In the genomic region with DNA sequence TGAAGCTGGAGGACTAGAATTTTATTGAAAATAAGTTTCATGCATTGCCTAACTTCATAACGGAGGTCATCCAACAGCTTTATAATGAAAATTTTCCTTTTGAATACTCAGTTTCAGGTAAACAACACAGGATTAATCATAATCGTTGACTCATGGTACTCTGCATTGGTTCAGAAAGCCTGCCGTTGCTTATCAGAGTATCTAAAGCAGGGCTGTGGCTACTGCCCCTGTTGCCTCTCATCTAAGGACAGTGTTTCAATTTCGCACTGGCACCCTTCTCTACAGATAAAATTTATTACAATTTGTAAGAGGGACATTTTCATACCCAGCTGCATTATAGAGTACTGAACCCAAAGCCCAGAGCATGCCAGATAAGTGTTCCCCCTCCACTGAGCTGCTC, we compare ENCODE assay signal across 13 mouse cellular contexts.
"Had no signal": no experiment of that assay in that cellular context is flagged by ENCODE, and none has a peak within 500 bp of the region (broad histone marks: within the 10 kb centered on the region; RNA-seq: fewer than 3 reads in every experiment).

No protein-coding gene starts in this region.

- H3K4me1 ChIP-seq: kidney, embryonic 15.5 days; limb, embryonic 13.5 days; midbrain, embryonic 13.5 days; stomach, embryonic 15.5 days had no signal

- DNase-seq: kidney, adult 2 months; kidney, postnatal 14 days; left cerebral cortex, postnatal 4 days; lung, embryonic 14.5 days; lung, postnatal 10 days; lung, postnatal 4 days; right cerebral cortex, postnatal 14 days; thymus, postnatal 36 days had no signal

- ATAC-seq: midbrain, embryonic 13.5 days had no signal

- H3K9me3 ChIP-seq: kidney, embryonic 15.5 days; limb, embryonic 13.5 days; midbrain, embryonic 13.5 days; stomach, embryonic 15.5 days had no signal

- H3K9ac ChIP-seq: kidney, embryonic 15.5 days; limb, embryonic 13.5 days; lung, embryonic 14.5 days; midbrain, embryonic 13.5 days; stomach, embryonic 15.5 days had no signal

- H3K4me3 ChIP-seq: kidney, embryonic 15.5 days; limb, embryonic 13.5 days; midbrain, embryonic 13.5 days; stomach, embryonic 15.5 days had no signal

- H3K27me3 ChIP-seq: kidney, embryonic 15.5 days; limb, embryonic 13.5 days; midbrain, embryonic 13.5 days; stomach, embryonic 15.5 days had no signal

- H3K4me2 ChIP-seq: kidney, embryonic 15.5 days; limb, embryonic 13.5 days; liver, embryonic 11.5 days; lung, embryonic 14.5 days; midbrain, embryonic 13.5 days; stomach, embryonic 15.5 days had no signal

- H3K27ac ChIP-seq: kidney, embryonic 15.5 days; limb, embryonic 13.5 days; midbrain, embryonic 13.5 days; stomach, embryonic 15.5 days had no signal
